Mouse (Mus musculus): Measurements from ENCODE around the gene Gm10134.
"Not testable (repeated sequence)": the region's sequence is repeated elsewhere in the genome, so short reads cannot be mapped to it uniquely, and the experiment has no call there.

The Gm10134 gene

DNA sequence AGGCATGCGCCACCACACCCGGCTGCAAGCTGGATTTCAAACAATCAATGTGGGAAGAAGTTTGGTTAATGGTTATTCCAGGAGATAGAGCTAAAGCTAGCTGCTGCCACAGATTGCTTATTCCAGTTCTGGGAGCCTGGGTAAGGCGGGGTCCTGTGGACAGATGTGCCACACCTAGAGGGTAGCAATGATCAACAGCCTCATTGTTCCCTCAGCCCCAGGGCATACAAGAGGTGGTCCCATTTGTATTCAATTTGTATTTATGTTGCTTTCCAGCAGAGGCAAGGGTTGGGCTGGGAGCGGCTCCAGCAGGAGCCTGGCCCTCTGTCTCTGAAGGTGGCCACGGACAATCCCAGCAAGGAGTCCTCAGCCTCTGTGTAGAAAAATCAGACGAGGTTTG lies 396 bp downstream of the Gm10134 start:
- no peak for DNase-seq

DNA sequence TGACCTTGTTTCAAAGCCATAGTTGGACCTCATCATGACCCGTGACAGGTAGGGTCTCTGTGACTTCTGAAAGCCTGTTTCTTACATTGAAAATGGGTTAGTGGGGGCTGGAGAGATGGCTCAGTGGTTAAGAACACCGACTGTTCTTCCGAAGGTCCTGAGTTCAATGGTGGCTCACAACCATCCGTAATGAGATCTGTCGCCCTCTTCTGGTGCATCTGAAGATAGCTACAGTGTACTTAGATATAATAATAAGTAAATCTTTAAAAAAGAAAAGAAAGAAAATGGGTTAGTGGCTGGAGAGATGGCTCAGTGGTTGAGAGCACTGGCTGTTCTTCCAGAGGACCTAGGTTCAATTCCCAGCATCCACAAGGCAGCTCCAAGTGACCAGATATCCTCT lies 5.7 kb downstream of the Gm10134 start:
- not testable (repeated sequence) for DNase-seq

DNA sequence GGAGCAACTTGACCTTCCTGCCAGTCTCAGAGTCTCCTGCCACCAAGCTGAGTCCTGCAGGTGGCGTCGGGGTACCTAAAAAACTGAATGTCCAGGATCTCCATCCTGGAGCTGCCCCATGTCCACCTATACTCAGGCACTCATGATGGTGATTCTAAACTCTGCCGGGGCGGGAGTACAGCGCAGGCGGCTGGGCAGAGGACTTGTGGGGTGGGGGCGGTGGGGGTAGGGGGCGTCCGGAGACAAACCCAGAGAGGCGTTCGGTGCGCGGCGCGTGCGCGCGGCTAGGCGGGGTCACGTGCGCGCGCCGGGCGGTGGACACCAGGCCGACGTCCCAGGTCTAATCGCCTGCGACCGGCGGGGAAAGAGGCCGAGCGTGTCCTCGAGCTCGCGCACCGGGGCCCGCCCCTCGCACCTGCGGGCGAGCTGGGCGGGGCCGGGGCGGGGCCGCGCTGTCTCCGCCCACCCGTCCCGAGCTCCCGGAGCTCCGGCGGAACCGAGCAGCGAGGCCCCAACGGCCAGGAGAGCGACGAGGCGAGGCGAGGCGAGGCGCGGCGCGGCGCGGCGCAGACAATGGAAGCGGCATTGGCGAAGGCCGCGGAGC lies 7.0 kb downstream of the Gm10134 start, which contains the start of gene Ralgds:
Ralgds (plus strand) TSS at position 328 of the 604 bp plus-strand sequence.
- peak; percentile 87 for DNase-seq

DNA sequence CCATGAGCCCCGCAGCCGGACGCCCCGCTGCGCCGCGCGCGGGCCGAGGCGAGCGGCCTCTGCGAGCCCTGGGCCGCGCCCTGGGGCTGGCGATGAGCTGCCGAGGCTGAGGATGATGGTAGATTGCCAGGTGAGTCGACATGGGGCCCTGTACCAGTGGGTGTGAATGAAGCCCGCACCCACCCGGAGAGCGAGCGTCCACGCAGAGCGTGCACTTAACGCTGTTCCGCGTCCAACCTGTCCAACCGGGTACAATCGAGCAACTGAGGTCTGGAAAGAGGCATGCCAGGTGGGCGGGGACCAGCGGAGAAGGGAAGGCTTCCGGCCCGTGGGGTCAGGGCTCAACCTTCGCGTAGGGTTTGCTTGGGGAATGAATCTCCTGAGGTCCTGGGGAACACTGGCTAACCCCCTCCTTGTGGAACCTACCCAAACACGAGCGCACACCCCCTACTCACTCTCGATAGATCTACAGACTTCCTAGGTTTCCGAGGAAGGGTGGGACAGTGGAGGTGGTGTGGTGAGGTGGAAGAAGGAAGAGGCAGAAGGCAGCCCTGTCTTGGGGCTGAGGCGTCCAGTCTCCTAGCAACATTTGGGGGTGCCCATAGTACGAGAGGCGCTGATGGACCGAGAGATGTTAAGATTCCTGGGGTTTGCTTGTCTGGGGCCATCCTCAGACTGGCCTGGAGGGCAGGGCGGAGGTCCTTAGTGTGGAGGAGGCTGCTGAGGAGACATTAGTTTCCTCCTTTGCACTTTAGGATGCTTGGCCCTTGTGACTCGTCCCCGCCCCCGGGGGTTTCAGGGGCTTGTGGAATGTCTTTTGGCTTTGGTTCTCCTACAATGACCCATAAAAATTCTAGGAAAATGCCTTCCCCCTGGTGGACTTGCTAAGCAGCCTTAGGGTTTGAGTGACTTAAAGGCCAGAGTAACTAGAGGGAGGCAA lies 7.8 kb downstream of the Gm10134 start:
- peak; percentile 44 for DNase-seq

DNA sequence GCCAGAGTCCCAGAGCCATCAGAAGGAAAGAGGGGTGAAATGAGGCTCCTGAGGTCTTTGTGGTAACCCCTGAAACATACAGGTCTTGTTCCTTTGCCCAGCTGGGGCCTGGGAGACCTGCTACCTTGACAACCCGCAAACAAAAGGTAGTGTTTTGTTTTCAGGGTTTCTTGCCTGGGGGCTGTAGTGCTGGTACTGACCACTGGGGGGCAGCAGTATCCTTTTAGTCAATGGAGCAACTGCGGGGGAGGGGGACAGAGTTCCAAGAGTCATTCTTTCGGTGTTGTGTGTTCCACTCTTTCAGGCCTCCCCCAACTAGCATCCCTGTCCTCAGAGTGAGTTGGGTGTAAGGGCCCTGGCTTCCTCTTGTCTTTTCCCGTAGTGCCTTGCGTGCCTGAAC lies 8.6 kb downstream of the Gm10134 start:
- DNase-seq = peak; percentile 90

DNA sequence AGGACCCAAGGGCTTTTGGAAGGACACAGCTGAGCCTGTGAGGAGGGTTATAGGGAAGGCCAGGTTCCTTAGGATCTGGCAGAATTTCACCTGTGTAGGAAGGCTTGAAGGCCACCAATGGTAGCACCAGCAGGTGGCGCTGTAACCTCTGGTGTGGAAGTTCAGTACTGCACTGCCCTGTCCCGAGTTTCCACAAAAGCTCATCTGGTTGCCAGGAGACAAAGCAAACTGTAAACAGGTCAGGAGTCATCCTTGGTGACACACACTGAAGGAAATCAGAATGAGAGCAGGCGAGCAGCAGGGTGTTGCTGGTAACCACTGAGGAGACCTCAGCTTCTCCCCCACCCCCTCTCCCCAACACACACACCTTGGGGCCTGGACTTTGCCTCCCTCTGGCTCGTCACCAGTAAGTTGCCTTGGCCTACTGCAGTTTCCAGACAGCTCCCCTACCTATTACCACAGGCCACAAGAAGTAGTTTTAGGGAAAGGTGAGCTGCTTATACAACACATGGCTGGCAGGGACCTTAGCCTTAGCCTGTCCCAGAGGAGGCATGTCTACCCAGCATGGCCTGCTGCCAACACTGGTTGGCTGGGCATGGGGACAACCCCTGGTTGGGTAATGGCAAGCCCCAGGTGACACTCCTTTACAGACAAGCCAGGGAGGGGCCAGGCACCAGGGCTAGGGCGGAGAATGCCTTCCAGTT lies 11.5 kb downstream of the Gm10134 start:
- peak; percentile 88 for DNase-seq

DNA sequence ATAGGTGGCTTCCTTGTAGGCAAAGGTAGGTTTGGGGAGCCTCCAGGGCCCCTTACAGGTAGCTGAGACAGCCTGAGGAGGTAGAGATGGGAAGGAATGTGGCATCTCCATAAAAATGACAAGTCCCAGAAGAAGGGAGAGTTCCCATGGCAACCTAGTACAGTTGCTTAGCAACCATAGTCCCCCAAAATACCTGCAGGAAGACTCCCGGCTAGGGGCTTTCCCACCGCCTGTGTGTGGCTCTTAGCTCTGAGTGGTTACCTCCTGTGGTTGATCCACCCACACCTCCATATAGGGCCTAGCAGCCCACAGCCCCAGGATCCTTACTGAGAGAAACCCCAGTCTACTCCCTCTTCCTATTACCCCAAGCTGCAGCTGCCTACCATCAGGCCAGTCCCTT lies 12.3 kb downstream of the Gm10134 start:
- no peak for DNase-seq

DNA sequence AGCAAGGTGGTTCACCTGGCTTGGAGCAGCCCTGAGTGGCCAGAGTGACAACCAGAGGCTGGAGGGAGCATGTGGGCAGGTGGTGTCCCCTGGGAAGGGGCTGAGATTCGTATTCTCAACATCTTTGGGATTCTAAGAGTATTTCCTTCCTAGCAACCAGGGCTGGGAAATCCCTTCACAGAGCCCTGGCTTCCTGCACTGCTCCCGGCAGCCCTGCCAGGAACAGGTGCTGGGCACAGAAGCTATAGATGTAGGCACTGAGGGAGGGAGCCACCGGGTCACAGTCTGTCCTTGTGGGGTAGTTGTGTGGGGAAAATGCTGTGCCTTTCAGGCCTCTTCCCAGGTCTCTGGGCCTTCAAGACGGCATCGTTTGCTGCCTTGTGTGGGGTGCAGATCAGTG lies 14.7 kb downstream of the Gm10134 start:
- DNase-seq = no peak

DNA sequence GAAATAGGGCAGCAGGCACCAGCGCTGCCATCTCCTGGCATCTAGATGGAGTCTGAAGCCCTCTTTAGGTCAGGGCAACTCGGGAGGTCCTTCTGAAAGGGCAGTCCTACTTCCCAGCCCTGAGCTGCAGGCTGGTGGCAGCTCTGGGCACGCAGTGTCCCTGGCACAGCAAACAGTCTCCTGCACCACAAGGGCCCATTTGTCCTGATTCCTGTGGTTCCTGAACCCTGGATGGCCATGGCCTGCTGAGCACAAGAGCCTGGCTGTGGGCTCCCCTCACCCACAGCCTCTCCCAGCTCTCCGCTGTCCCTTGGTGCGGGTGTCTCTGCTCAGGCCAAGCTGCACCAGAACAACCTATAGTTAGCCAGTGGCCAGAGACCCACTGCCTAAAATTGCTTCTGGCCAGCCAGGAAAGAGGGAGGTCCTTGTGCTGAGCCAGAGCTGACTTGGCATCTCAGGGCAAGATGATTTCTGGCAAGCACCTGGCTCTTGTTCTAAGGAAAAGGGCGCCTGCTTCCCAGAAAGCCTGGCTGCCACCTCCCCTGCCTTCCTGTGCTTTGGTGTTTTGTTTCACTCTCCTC lies 15.8 kb downstream of the Gm10134 start:
- no peak for DNase-seq

DNA sequence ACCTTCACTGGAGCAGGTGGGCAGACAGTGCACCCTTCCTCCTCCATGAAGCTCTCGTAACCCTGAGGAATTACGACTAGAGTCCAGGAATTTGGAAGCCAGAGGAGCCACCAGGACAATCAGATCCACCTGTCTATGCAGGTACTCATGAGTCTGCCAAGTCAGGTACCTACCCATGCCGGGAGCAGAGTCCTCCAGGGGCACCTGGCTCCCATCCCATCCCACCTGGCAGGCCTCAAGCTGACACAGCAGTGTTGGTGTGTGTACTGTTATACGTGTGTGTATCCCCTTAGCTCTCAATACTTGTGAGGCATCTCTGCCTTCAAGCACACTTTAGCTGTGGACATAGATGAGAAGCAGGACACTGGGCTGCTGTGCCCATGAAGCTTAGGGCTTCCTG lies 16.3 kb downstream of the Gm10134 start:
- DNase-seq = no peak

DNA sequence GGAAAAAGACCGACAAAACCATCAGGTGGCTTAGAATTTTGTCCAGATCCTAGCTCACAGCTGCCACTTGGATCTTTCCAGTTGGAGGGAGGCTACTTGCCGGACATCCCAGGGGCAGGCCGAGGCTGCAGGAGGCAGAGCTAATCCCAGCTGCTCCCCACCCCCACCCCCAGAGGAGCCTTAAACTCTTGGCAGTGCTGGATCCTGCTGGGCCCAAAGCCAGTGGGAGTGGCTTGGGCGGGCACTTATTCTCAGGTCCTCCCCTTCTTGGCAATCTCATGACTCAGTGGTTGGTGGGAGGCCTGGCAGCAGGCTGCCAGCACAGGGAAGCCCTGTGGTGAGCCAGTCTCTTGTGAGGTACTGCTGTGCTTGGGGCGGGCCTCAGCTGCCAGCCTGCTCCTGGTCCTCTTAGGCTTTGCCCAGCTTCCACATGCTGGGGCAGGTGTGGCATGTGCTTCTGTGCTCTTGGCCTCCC lies 17.8 kb downstream of the Gm10134 start:
- DNase-seq = peak; percentile 96

DNA sequence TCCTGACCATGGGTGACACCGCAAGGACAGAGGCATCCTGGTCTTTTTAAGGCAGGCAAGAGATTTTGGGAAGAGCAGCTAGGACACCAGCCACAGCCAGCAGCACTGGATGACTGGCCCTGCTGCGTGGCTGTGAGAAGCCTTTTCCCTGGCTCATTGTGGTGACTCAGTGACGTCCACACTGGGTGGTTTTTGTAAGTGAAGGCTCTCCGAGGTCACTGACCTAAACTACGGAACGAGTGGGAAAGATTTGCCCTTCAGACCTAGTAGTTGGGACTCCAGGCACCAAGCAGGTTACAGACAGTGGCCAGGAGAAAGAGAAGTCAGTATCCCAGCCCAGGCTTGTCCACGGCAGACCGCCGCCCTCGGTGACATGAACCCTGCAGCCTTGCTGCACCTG lies 18.5 kb downstream of the Gm10134 start:
- DNase-seq = no peak

DNA sequence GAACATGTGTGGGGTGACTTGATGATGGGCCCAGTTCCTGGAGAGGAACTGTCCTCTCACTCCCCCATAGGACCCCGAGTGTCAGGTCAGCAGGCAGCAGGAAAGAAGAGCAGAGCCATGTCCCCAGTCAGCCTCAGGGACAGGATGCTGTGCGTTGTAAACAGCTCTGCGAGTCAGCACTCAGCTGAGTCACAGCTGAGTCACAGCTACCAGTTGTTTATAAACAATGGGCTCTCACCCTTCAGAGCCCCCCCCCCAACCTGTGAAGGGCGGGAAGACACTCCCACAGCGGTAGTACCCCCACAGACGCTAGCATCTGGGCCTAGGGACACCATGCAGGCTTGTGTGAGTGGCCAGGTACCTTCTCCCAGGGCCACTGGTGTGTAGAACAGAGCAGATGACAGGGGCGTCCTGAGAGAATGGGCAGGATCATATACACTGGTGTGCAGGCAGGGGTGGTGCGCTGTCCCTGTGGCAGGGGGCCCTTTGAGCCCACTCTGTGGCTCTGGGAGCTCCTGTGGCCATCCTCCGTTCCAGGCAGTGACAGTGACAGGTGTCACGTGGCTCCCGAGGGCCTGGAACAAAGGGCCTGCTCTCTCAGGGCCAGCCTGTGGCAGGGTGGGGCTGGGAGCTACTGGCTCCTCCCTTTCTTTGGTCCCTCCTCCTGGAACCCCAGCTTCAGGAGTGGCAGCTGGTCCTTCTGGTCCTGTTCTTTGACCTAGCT lies 19.5 kb downstream of the Gm10134 start:
- peak; percentile 94 for DNase-seq

DNA sequence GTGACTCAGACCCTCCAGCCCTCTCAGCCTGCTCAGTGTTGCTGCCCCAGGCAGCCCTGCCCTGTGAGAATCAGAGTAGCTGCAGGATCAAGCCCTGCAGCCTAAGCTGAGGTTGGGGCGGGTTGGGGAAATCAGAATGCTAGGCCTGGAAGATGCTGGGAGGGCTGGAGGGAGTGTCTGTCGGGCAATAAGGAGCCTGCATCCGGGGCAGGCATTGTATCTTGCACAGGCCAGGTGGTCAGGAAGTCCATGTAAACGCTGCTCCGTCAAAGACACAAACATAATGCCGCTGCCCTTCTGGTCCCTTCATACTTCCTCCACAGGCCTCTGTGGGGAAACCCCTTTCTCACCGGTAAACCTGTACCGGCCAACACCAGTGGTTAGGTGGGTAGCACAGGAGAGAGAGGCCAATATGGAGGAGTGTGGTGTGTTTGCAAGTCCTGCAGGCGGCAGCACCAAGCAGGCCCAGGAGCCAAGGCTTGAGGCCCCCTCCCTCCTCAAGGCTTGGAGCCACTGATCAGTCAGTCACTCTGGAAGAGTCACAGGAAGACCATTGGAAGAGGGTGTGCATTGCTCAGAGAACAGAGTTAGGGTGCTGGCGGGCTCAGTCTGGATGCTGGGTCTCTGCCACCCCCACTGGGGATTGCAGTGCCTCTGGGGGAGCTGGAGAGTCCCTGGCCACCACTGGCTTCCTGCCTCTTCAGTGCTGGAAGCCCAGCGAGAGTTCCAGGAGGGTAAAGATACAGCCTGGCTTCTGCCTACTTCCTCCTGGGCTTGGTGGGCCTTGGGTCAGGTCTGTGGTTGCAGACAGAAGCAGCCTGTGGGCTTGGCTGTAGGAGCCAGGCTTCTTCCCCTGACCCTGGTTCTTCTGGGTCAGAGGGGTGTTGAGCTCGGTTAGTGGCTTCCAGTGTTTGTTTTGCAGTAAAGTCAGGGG lies 20.3 kb downstream of the Gm10134 start:
- DNase-seq = peak; percentile 45

DNA sequence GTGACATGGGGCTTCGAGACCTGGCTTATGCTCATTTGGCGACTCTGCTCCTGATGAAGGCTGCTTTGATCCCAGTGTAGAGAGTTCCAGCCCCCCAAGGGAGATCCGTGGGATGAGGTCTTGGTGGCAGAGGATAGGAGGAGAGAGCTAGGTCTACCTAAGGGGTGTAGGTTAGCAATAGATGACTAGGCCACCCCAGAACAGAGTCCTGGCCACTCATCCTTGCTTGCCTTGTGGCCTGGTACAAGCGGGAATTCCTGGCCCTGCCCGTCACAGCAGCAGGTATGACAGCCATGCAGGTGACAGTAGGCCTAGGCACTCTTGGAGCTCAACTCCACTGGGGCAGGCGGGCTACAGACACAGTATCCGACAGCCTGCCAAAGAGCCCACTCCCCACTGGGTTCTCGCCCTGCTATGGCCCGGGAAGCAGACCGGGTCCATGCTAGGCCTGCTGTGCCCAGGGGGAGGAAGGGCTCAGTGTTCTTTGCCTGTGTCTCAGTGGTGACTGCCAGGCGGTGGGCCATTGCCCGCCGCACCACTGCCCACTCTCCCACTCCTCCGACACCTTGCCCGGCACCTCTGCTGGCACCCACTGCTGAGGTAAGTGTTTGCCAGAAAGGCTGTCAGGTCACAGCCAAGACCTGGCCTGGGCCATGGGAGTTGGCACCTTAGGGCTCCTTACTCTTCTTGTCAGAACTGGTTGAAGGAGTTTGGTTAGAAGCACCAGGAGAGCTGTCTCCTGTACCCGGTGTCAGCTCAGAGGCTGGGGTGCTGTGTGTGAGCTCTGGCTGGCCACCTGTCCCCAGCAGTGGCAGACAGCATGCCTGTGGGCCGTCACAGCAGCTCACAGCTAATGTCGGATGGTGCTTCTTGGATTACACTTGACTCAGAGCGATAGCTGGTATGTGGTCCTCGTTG lies 21.8 kb downstream of the Gm10134 start:
- no peak for DNase-seq

DNA sequence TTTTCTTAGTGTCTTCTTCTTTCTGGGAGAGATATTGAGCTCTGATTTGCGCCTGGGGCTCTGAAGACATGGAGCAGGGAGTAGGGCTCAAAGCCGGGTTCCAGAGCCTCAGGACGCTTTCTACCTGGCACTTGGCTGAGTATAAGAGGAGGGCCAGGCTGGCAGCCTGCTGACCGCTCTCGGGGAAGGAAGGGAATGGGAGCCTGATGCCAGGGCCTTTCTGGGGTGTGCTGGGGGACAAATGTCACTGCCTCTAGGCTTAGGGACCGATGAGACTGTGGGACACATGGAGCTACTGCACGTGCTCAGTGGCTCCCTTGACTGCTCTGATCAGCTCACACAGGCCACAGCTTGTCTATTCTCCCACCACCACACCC lies 22.4 kb downstream of the Gm10134 start:
- DNase-seq = no peak

DNA sequence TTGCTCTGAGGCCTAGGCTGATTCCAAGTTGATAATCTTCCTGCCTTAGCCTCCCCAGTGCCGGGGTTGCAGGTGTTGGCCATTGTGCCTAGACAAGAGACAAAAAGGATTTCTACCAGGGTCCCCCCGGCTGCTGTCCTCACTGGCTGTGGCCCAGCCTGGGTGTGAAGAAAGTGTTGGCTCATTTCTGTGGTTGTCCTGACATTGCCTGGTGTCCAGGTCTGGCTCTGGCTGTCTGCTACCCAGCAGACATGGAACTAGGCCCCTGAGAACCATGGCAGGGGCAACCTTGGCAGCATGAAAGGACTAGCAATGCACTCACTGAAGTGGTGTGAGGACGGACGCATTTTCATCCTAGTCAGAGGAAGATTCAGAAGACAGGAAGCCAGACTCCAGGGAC lies 24.0 kb downstream of the Gm10134 start:
- no peak for DNase-seq

DNA sequence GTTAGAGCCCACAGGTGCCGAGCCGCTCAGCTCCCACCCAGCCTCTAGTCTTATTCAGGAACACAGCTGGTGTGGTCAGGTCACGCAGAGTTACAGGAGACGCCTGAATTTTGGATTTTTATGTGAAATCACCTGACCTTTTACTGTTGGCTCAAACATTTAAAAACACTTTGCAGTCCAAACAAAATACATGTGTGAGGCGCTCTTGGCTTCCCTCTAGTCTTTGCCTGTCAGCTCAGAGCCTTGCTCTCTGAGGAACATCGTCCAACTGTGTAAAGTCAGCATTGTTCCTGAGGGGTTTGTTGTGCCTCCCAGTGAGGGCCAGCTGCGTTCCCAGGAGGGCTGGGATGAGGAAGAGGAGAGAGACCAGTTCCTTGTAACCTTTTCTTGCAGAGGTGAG lies 24.4 kb downstream of the Gm10134 start:
- DNase-seq = no peak

DNA sequence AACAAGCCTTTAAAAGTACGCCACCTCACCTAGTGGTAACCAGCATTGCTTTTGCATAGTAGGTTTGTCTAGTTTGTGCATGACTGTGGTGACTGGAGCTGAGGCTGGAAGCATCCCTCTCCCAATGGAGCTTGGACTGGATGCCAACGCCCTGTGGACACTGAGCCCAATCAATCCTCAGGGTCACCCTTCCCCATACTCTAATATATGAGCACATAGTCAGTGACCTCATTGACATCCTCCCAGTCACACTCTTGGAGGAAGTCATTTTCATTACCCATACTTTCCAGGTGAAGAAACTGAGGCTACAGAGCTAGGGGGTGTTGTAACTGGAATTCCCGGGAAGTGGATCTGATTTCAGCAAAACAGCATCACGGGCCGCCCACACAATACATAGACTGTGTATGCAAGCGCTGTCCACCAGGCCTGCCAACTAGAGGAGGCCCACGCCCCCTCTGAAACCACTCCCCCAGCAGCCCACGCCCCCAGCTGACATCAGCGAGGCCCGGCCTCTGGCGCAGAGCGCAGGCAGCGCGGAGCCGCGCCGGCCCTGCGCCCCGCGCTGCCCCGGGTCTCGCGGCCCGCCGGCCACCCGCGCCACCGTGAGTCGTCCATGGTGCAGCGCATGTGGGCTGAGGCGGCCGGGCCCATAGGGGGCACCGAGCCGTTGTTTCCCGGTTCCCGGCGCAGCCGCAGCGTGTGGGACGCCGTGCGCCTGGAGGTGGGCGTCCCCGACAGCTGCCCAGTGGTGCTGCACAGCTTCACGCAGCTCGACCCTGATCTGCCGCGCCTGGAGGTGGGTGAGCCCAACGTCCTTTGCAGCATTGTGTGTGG lies 27.3 kb downstream of the Gm10134 start:
- DNase-seq = peak; percentile 95

Measured in retina, postnatal 1 day (tissue).